Mouse (Mus musculus) brain, embryonic 14.5 days (tissue): ENCODE measurements around the gene Zfp64.

Source experiments
- CTCF ChIP-seq: fragments of 200-500 bp; IDR thresholded peaks from 2 replicates; pipeline ENCODE4 v1.5.1; 2012; ENCODE audit warnings: inconsistent platforms, mild to moderate bottlenecking, moderate library complexity, borderline replicate concordance; ENCODE audit not compliant: insufficient read depth, insufficient read length; ENCODE audit errors: extremely low read depth
- POLR2A ChIP-seq: fragments of 200-500 bp; IDR thresholded peaks from 2 replicates; pipeline ENCODE4 v1.6.1; 2012; ENCODE audit warnings: mild to moderate bottlenecking, inconsistent platforms, borderline replicate concordance; ENCODE audit not compliant: poor library complexity, insufficient read depth, insufficient read length, severe bottlenecking; ENCODE audit errors: extremely low read depth

DNA sequence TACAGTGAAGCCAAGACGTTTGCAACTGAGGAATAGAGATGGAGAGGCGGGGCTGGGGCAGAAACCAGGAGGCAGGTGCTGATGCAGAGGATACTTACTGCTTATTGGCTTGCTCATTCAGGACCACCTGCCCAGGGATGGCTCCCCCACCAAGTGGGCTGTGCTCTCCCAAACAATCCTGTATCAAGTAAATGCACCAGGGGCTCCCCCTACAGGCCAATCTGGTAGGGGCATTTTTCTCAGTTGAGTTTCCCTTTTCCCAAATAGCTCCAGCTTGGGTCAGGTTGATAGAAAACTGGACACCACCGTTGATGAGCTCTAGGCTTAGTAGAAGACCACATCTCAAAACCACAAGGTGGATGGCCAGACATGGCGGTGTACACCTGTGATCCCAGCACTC is 84.9 kb downstream of the Zfp64 start:
- TF ChIP-seq POLR2A (no peak), CTCF (peak; percentile 45; the same call in 1 of the 2 replicates)
